In the genomic region with DNA sequence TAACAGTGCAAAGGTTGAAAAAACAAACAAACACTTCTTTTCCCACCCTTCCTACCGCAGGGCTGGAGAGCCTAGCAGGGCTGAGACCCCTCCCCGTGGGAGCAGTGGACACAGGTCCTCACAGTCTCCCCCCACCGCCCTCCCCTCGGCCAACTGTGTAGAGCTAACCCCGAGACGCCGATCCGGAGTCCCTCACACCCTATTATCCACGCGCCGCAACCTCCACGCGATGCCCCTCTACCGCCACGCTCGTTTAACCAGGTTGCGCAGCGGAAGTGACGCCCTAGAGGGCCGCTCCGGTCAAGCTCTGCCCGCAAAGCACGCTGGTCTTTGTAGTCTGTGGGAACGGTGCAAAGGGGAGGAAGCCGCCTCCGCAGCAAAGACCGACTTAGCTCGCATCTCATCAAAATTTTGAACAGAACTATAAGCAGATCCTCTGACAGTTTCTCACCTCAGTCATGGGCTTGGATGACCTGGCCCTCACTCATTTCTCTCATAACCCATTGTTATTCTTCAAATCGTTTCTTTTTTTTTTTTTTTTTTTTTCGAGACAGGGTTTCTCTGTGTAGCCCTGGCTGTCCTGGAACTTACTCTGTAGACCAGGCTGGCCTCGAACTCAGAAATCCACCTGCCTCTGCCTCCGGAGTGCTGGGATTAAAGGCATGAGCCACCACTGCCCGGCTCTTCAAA, we compare ENCODE assay signal across 8 mouse cellular contexts. TPM values are rescaled to one million over a fixed set of nuclear protein-coding genes. Genes with fewer than 3 reads are reported as not detected.
A peak's percentile ranks its signal among the peaks of the same experiment; 100 is the strongest.
DNase-seq lines count a peak whose midpoint lies in the region; ATAC-seq and TF ChIP-seq lines count a peak whose summit lies in the region.

A gene (minus strand): TSS at position 290 of the 690 bp plus-strand sequence.

- 0 out of 2 replicates have a peak, but pooled peaks have one; percentile 43 for TF ChIP-seq EP300 in heart, adult 2 months (IDR thresholded peaks at IDR 0.05; ENCODE audit: insufficient read depth, low read depth, low read length)

- intact Hi-C loops in heart, adult 2 months (cut with DNase I), result no loop called here

- ATAC-seq in embryonic facial prominence, embryonic 13.5 days (ENCODE audit: insufficient number of reproducible peaks, insufficient read depth, low FRiP score, low TSS enrichment, low read depth), result peak; percentile 90
- peak; percentile 97 for ATAC-seq in limb, embryonic 13.5 days (ENCODE audit: low FRiP score, low read depth)
- peak; percentile 97 for ATAC-seq in midbrain, embryonic 16.5 days

- H3K36me3 ChIP-seq in embryonic facial prominence, embryonic 13.5 days, result peaks cover 64% of the 10 kb centered on the region
- no peaks in the 10 kb centered on the region for H3K36me3 ChIP-seq in heart, adult 2 months (ENCODE audit: control insufficient read depth, insufficient read depth, low read length)
- H3K36me3 ChIP-seq in limb, embryonic 13.5 days, result peaks cover 67% of the 10 kb centered on the region
- peaks cover 22% of the 10 kb centered on the region; the same call in 1 of the 2 replicates for H3K36me3 ChIP-seq in midbrain, embryonic 16.5 days (ENCODE audit: control insufficient read depth, insufficient read depth, low read length)

- DNase-seq in 3134 (ENCODE audit: extremely low read depth, insufficient read length, low spot score), result peak; percentile 76
- peak; percentile 91 to 93 for DNase-seq in adrenal gland, postnatal 36 days
- DNase-seq in heart, adult 2 months, result peak; percentile 87 to 89
- DNase-seq in kidney, adult 8-10 months, result peak; percentile 77 to 79
- peak; percentile 63 to 92 for DNase-seq in spleen, postnatal 10 days (ENCODE audit: low spot score in 2 of 2)

- no peaks in the 10 kb centered on the region for H3K79me2 ChIP-seq in heart, adult 2 months (replicated peaks; ENCODE audit: control insufficient read depth, insufficient read depth, low read length)

- 5% methylated on average over 33 of the region's 33 CpGs for WGBS in embryonic facial prominence, embryonic 13.5 days
- WGBS in heart, adult 2 months, result 4% methylated on average over 33 of the region's 33 CpGs
- WGBS in limb, embryonic 13.5 days, result 4% methylated on average over 33 of the region's 33 CpGs
- 5% methylated on average over 33 of the region's 33 CpGs for WGBS in midbrain, embryonic 16.5 days

- H3K27ac ChIP-seq in embryonic facial prominence, embryonic 13.5 days, result 0 out of 2 replicates have a peak within 1 kb of the TSS, but pooled peaks have one; percentile 28
- peak within 1 kb of the TSS; percentile 70 for H3K27ac ChIP-seq in heart, adult 2 months
- no peak within 1 kb of the TSS for H3K27ac ChIP-seq in limb, embryonic 13.5 days
- H3K27ac ChIP-seq in midbrain, embryonic 16.5 days (ENCODE audit: low read length), result no peak within 1 kb of the TSS

- no peaks in the 10 kb centered on the region for H3K27me3 ChIP-seq in embryonic facial prominence, embryonic 13.5 days
- H3K27me3 ChIP-seq in heart, adult 2 months (ENCODE audit: control insufficient read depth, insufficient read depth, low read length), result no peaks in the 10 kb centered on the region
- H3K27me3 ChIP-seq in limb, embryonic 13.5 days, result no peaks in the 10 kb centered on the region
- no peaks in the 10 kb centered on the region for H3K27me3 ChIP-seq in midbrain, embryonic 16.5 days (ENCODE audit: control insufficient read depth, insufficient read depth, low read depth, low read length)

- H3K9me3 ChIP-seq in embryonic facial prominence, embryonic 13.5 days, result no peaks in the 10 kb centered on the region
- H3K9me3 ChIP-seq in limb, embryonic 13.5 days, result no peaks in the 10 kb centered on the region
- H3K9me3 ChIP-seq in midbrain, embryonic 16.5 days (replicated peaks; ENCODE audit: control insufficient read depth, low read length, poor library complexity, severe bottlenecking), result no peaks in the 10 kb centered on the region

- peak within 1 kb of the TSS; percentile 78 for H3K4me3 ChIP-seq in embryonic facial prominence, embryonic 13.5 days
- H3K4me3 ChIP-seq in heart, adult 2 months, result peak within 1 kb of the TSS; percentile 74
- peak within 1 kb of the TSS; percentile 61 for H3K4me3 ChIP-seq in limb, embryonic 13.5 days
- peak within 1 kb of the TSS; percentile 68 for H3K4me3 ChIP-seq in midbrain, embryonic 16.5 days (ENCODE audit: low read depth, low read length)

- 0 out of 2 replicates have a peak, but pooled peaks have one; percentile 14 for TF ChIP-seq CTCF in heart, adult 2 months (IDR thresholded peaks at IDR 0.05)

- H3K9ac ChIP-seq in embryonic facial prominence, embryonic 13.5 days, result peak within 1 kb of the TSS; percentile 84
- H3K9ac ChIP-seq in heart, adult 2 months (ENCODE audit: low read depth, low read length), result peak within 1 kb of the TSS; percentile 77
- H3K9ac ChIP-seq in limb, embryonic 13.5 days, result peak within 1 kb of the TSS; percentile 77
- peak within 1 kb of the TSS; percentile 80 for H3K9ac ChIP-seq in midbrain, embryonic 16.5 days (ENCODE audit: low read depth, low read length)

- H3K4me1 ChIP-seq in embryonic facial prominence, embryonic 13.5 days, result peaks cover 6% of the 10 kb centered on the region
- no peaks in the 10 kb centered on the region for H3K4me1 ChIP-seq in heart, adult 2 months (ENCODE audit: control insufficient read depth, insufficient read depth, low read length)
- peaks cover 7% of the 10 kb centered on the region; the same call in 1 of the 2 replicates for H3K4me1 ChIP-seq in limb, embryonic 13.5 days
- peaks cover 6% of the 10 kb centered on the region for H3K4me1 ChIP-seq in midbrain, embryonic 16.5 days (ENCODE audit: control insufficient read depth, insufficient read depth, low read length)

- peak; percentile 81 for TF ChIP-seq POLR2A in heart, adult 2 months (IDR thresholded peaks at IDR 0.05; ENCODE audit: insufficient read depth, low read depth, low read length)

- H3K4me2 ChIP-seq in embryonic facial prominence, embryonic 13.5 days, result peak within 1 kb of the TSS; percentile 71
- H3K4me2 ChIP-seq in limb, embryonic 13.5 days (replicated peaks), result peak within 1 kb of the TSS; percentile 74
- peak within 1 kb of the TSS; percentile 73 for H3K4me2 ChIP-seq in midbrain, embryonic 16.5 days (ENCODE audit: low read length)

RNA-seq across cellular contexts. Expression of the gene that starts here (rescaled TPM):
- total RNA-seq in adrenal gland, postnatal 36 days (2021), result 1 to 10 TPM; 3.3 to 3.4 TPM
- 11.9 and 12.8 TPM in 2 replicates for polyA plus RNA-seq in embryonic facial prominence, embryonic 13.5 days (2015; fragmentation: Nextera tagmentation; extraction: Ambion mirVana)
- 1 to 10 TPM; 1.8 to 2.0 TPM for total RNA-seq in heart, adult 2 months (2021)
- 1.8 and 3.2 TPM in 2 replicates for polyA plus RNA-seq in heart, adult 2 months (2012; rRNA removed)
- 11.9 and 12.1 TPM in 2 replicates for polyA plus RNA-seq in limb, embryonic 13.5 days (2015; fragmentation: Nextera tagmentation; extraction: Ambion mirVana)
- polyA plus RNA-seq in midbrain, embryonic 16.5 days (2015; fragmentation: Nextera tagmentation; extraction: Ambion mirVana), result 8.0 and 9.2 TPM in 2 replicates

Comparison
In these comparisons a context has a peak if more than half of its experiments do, and no peak if none do; other contexts are left out.
1. H3K27ac ChIP-seq: peak in embryonic facial prominence, embryonic 13.5 days (single experiment) and heart, adult 2 months (single experiment); none in limb, embryonic 13.5 days (single experiment) and midbrain, embryonic 16.5 days (single experiment).
2. Peak in every context shown above with its lines, with median percentiles within 50 percentile points of each other: DNase-seq, ATAC-seq, H3K4me2 ChIP-seq, H3K4me3 ChIP-seq and H3K9ac ChIP-seq.